Mouse (Mus musculus) liver, embryonic 14.5 days (tissue): Measurements from ENCODE around the gene Nos1ap.

Source experiments
- CTCF ChIP-seq: IDR thresholded peaks from 2 replicates; pipeline ENCODE4 v1.5.1; 2016; ENCODE audit warnings: antibody characterized with exemption, low read depth, control low read depth
- EP300 ChIP-seq: IDR thresholded peaks from 2 replicates; pipeline ENCODE4 v1.6.1; 2016; ENCODE audit warnings: antibody characterized with exemption, low read depth

- no peak for TF ChIP-seq CTCF
- no peak for TF ChIP-seq EP300
Measured at GRCm38 (mm10) chr1:170422188-170422587, 167.5 kb downstream of the Nos1ap start.
